In the genomic region with DNA sequence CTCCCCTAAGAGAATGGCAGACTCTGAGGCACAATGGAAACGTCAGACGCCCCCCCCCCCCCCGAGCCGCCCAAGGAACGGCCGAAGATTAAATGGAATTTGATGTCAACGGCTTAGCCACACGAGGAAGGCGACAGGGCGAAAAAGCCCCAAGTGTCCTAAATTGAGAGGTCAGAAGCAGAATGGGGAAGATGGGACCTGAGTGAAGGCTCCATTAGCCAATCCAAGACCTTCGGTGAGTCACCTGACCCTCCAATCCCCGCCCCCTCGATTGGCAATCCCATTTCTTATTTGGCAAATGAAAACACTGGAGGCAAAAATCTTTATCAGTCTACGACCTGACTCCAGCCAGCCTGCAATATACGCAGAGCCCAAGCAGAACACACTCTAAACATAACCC, we compare ENCODE assay signal across 9 mouse cellular contexts. TPM values are rescaled to one million over a fixed set of nuclear protein-coding genes. Genes with fewer than 3 reads are reported as not detected.
DNase-seq lines count a peak whose midpoint lies in the region; ATAC-seq and TF ChIP-seq lines count a peak whose summit lies in the region.
"Had no signal": no experiment of that assay in that cellular context is flagged by ENCODE, and none has a peak within 500 bp of the region (broad histone marks: within the 10 kb centered on the region; RNA-seq: fewer than 3 reads in every experiment).

No protein-coding gene starts in this region.

- no peak for TF ChIP-seq EP300 in MEL (IDR thresholded peaks at IDR 0.05; ENCODE audit: low read depth in 1 of 2, low read length in 2 of 2)

- no peak for ATAC-seq in embryonic facial prominence, embryonic 13.5 days (ENCODE audit: insufficient number of reproducible peaks, insufficient read depth, low FRiP score, low TSS enrichment, low read depth)
- ATAC-seq in liver, embryonic 11.5 days (replicated peaks; ENCODE audit: low FRiP score), result no peak
- ATAC-seq in megakaryocyte, adult 5-6 weeks (ENCODE audit: poor library complexity, severe bottlenecking), result no peak

- peaks cover 0 to 5% of the 10 kb centered on the region in 2 experiments; a peak in 2 of 4 replicates for H3K4me1 ChIP-seq in MEL (ENCODE audit: control insufficient read depth in 1 of 2, insufficient read depth in 2 of 2, low read length in 2 of 2)
- peaks cover 43% of the 10 kb centered on the region for H3K4me1 ChIP-seq in embryonic facial prominence, embryonic 13.5 days
- peaks cover 21% of the 10 kb centered on the region for H3K4me1 ChIP-seq in liver, embryonic 11.5 days (replicated peaks; ENCODE audit: control insufficient read depth, insufficient read depth, low read length)

- no peak overlapping the region for H3K9ac ChIP-seq in MEL (ENCODE audit: control insufficient read depth, low read depth, low read length, poor library complexity, severe bottlenecking)
- H3K9ac ChIP-seq in embryonic facial prominence, embryonic 13.5 days, result no peak overlapping the region
- H3K9ac ChIP-seq in liver, embryonic 11.5 days (ENCODE audit: low read depth, low read length), result no peak overlapping the region
- H3K9ac ChIP-seq: liver, embryonic 14.5 days had no signal

- H3K9me3 ChIP-seq in MEL (replicated peaks; ENCODE audit: insufficient read depth, low read length), result no peaks in the 10 kb centered on the region
- no peaks in the 10 kb centered on the region for H3K9me3 ChIP-seq in embryonic facial prominence, embryonic 13.5 days
- H3K9me3 ChIP-seq in liver, embryonic 11.5 days (ENCODE audit: control insufficient read depth, low read length), result no peaks in the 10 kb centered on the region

- no peak for TF ChIP-seq POLR2A in MEL (IDR thresholded peaks at IDR 0.05; ENCODE audit: control insufficient read depth in 1 of 2, insufficient read depth in 1 of 2, low read depth in 1 of 2, low read length in 2 of 2, poor library complexity in 1 of 2)

- no peaks in the 10 kb centered on the region for H3K79me2 ChIP-seq in MEL (ENCODE audit: control insufficient read depth, insufficient read depth, low read length, poor library complexity)

- peak; percentile 56 for DNase-seq in adrenal gland, postnatal 10 days
- DNase-seq in adrenal gland, adult (ENCODE audit: inconsistent age in 2 of 2, low spot score in 1 of 2), result no peak
- no peak for DNase-seq in MEL (ENCODE audit: low read depth, low spot score)
- peak; percentile 61 for DNase-seq in heart, postnatal 25 days (ENCODE audit: low spot score)
- DNase-seq in liver, embryonic 11.5 days (ENCODE audit: low spot score), result no peak
- DNase-seq in splenic B cell, adult 2 months (ENCODE audit: low read depth, low spot score), result peak; percentile 23

- WGBS in embryonic facial prominence, embryonic 13.5 days, result 19% methylated on average over 15 of the region's 15 CpGs
- WGBS in liver, embryonic 11.5 days, result 34% methylated on average over 15 of the region's 15 CpGs

- no peaks in the 10 kb centered on the region for H3K27me3 ChIP-seq in MEL (ENCODE audit: control insufficient read depth in 1 of 2, insufficient read depth in 2 of 2, low read length in 2 of 2)
- peaks cover 35% of the 10 kb centered on the region for H3K27me3 ChIP-seq in embryonic facial prominence, embryonic 13.5 days
- H3K27me3 ChIP-seq in liver, embryonic 11.5 days (replicated peaks; ENCODE audit: control insufficient read depth, insufficient read depth, low read length), result peaks cover 19% of the 10 kb centered on the region
- no peaks in the 10 kb centered on the region for H3K27me3 ChIP-seq in splenic B cell, adult 2 months (ENCODE audit: control insufficient read depth, insufficient read depth, low read length, poor library complexity, severe bottlenecking)

- no peak overlapping the region for H3K4me3 ChIP-seq in MEL (ENCODE audit: control insufficient read depth in 1 of 2, insufficient read depth in 1 of 2, low read depth in 2 of 2, low read length in 2 of 2)
- H3K4me3 ChIP-seq in embryonic facial prominence, embryonic 13.5 days, result no peak overlapping the region
- no peak overlapping the region for H3K4me3 ChIP-seq in liver, embryonic 11.5 days (ENCODE audit: low read depth, low read length)

- no peak overlapping the region for H3K27ac ChIP-seq in MEL (ENCODE audit: control insufficient read depth, low read depth, low read length)
- H3K27ac ChIP-seq in embryonic facial prominence, embryonic 13.5 days, result no peak overlapping the region
- H3K27ac ChIP-seq in liver, embryonic 11.5 days (ENCODE audit: low read depth, low read length), result no peak overlapping the region
- H3K27ac ChIP-seq: liver, embryonic 14.5 days had no signal

- intact Hi-C loops in heart, postnatal 25 days (cut with DNase I), result loop anchor here (5.0 kb wide), 2 partner anchors 163 to 207 kb away; partner anchors contain the start of gene Cox6a1

- no peaks in the 10 kb centered on the region; a peak in 1 of 4 replicates for H3K36me3 ChIP-seq in MEL (ENCODE audit: control insufficient read depth in 1 of 2, insufficient read depth in 2 of 2, low read length in 2 of 2)
- no peaks in the 10 kb centered on the region for H3K36me3 ChIP-seq in embryonic facial prominence, embryonic 13.5 days
- no peaks in the 10 kb centered on the region for H3K36me3 ChIP-seq in liver, embryonic 11.5 days (ENCODE audit: control insufficient read depth, insufficient read depth, low read length)
- H3K36me3 ChIP-seq in splenic B cell, adult 2 months (ENCODE audit: control insufficient read depth, insufficient read depth, low read length, poor library complexity, severe bottlenecking), result no peaks in the 10 kb centered on the region

- H3K4me2 ChIP-seq in embryonic facial prominence, embryonic 13.5 days, result peak overlapping the region; percentile 42
- peak overlapping the region; percentile 22; the same call in 1 of the 2 replicates for H3K4me2 ChIP-seq in liver, embryonic 11.5 days

- TF ChIP-seq CTCF in MEL (IDR thresholded peaks at IDR 0.05 in 2 of 3, conservative IDR thresholded peaks at IDR 0.05 in 1 of 3; ENCODE audit: control insufficient read depth in 1 of 3, insufficient read depth in 1 of 3, low read depth in 2 of 3, low read length in 3 of 3, poor library complexity in 1 of 3, severe bottlenecking in 1 of 3), result no peak

- no peak for TF ChIP-seq RAD21 in MEL (IDR thresholded peaks at IDR 0.05; ENCODE audit: low read depth, low read length)

TF ChIP-seq in MEL, 35 proteins besides CTCF, POLR2A, EP300 and RAD21:
- peak; percentile 79 for TF ChIP-seq USF1 (IDR thresholded peaks at IDR 0.05; ENCODE audit: low read depth, low read length)
- no peak for TF ChIP-seq HCFC1 (IDR thresholded peaks at IDR 0.05; ENCODE audit: low read depth, low read length)
- no peak for TF ChIP-seq BHLHE40 (IDR thresholded peaks at IDR 0.05; ENCODE audit: borderline replicate concordance, low read depth, low read length)
- TF ChIP-seq E2F4 (IDR thresholded peaks at IDR 0.05; ENCODE audit: borderline replicate concordance, low read depth, low read length), result no peak
- TF ChIP-seq ZNF384 (IDR thresholded peaks at IDR 0.05; ENCODE audit: low read depth, low read length), result no peak
- no peak for TF ChIP-seq MAFK (IDR thresholded peaks at IDR 0.05; ENCODE audit: borderline replicate concordance, low read depth, low read length)

RNA-seq across cellular contexts. Expression of gene Cabp1, which starts 9.5 kb away (rescaled TPM):
- total RNA-seq in adrenal gland, postnatal 10 days (2021), result 1 to 10 TPM; 4.1 to 4.4 TPM
- total RNA-seq in MEL (2012; rRNA removed), result 0.35 and 0.52 TPM in 2 replicates
- 1 to 10 TPM in 1 of 2 experiments, not detected in 1; 1.7 TPM for polyA plus RNA-seq in MEL (2012; ENCODE audit: insufficient read depth in 1 of 2, insufficient read length in 2 of 2, low read depth in 1 of 2, low replicate concordance in 2 of 2, missing spikeins in 1 of 2)
- 1.3 and 2.0 TPM in 2 replicates for polyA plus RNA-seq in embryonic facial prominence, embryonic 13.5 days (2015; fragmentation: Nextera tagmentation; extraction: Ambion mirVana)
- total RNA-seq in heart, postnatal 25 days (2021), result 1 to 10 TPM; 2.7 to 3.0 TPM
- polyA plus RNA-seq in liver, embryonic 11.5 days (2014; fragmentation: Nextera tagmentation; extraction: Ambion mirVana), result 0.89 and 1.4 TPM in 2 replicates
- not detected in 2 replicates for total RNA-seq in megakaryocyte, adult 5-6 weeks (2015)
- total RNA-seq in megakaryocyte, adult 5-6 weeks (2017), result not detected in 2 replicates

RNA-seq across cellular contexts. Expression of gene Mlec, which starts 26.7 kb away (rescaled TPM):
- 100 to 1,000 TPM; 160 to 163 TPM for total RNA-seq in adrenal gland, postnatal 10 days (2021)
- total RNA-seq in MEL (2012; rRNA removed), result 146 and 167 TPM in 2 replicates
- polyA plus RNA-seq in MEL (2012; ENCODE audit: insufficient read depth in 1 of 2, insufficient read length in 2 of 2, low read depth in 1 of 2, low replicate concordance in 2 of 2, missing spikeins in 1 of 2), result 100 to 1,000 TPM in 1 of 2 experiments, not detected in 1; 156 TPM
- 73.4 and 79.0 TPM in 2 replicates for polyA plus RNA-seq in embryonic facial prominence, embryonic 13.5 days (2015; fragmentation: Nextera tagmentation; extraction: Ambion mirVana)
- 10 to 100 TPM; 74.6 to 75.8 TPM for total RNA-seq in heart, postnatal 25 days (2021)
- 56.2 and 59.5 TPM in 2 replicates for polyA plus RNA-seq in liver, embryonic 11.5 days (2014; fragmentation: Nextera tagmentation; extraction: Ambion mirVana)
- 76.4 and 97.7 TPM in 2 replicates for total RNA-seq in megakaryocyte, adult 5-6 weeks (2015)
- total RNA-seq in megakaryocyte, adult 5-6 weeks (2017), result 117 and 118 TPM in 2 replicates

RNA-seq across cellular contexts. Expression of gene Unc119b, which starts 50.0 kb away (rescaled TPM):
- total RNA-seq in adrenal gland, postnatal 10 days (2021), result 10 to 100 TPM; 31.8 to 34.1 TPM
- 15.8 and 18.6 TPM in 2 replicates for total RNA-seq in MEL (2012; rRNA removed)
- polyA plus RNA-seq in MEL (2012; ENCODE audit: insufficient read depth in 1 of 2, insufficient read length in 2 of 2, low read depth in 1 of 2, low replicate concordance in 2 of 2, missing spikeins in 1 of 2), result 10 to 100 TPM in 1 of 2 experiments, not detected in 1; 25.7 TPM
- polyA plus RNA-seq in embryonic facial prominence, embryonic 13.5 days (2015; fragmentation: Nextera tagmentation; extraction: Ambion mirVana), result 43.5 and 44.4 TPM in 2 replicates
- 10 to 100 TPM; 18.9 to 21.9 TPM for total RNA-seq in heart, postnatal 25 days (2021)
- polyA plus RNA-seq in liver, embryonic 11.5 days (2014; fragmentation: Nextera tagmentation; extraction: Ambion mirVana), result 26.8 and 27.3 TPM in 2 replicates
- total RNA-seq in megakaryocyte, adult 5-6 weeks (2015), result 12.5 and 14.0 TPM in 2 replicates
- total RNA-seq in megakaryocyte, adult 5-6 weeks (2017), result 13.3 and 19.9 TPM in 2 replicates

RNA-seq across cellular contexts. Expression of gene Pop5, which starts 50.9 kb away (rescaled TPM):
- total RNA-seq in adrenal gland, postnatal 10 days (2021), result 10 to 100 TPM; 86.6 to 97.6 TPM
- 166 and 208 TPM in 2 replicates for total RNA-seq in MEL (2012; rRNA removed)
- polyA plus RNA-seq in MEL (2012; ENCODE audit: insufficient read depth in 1 of 2, insufficient read length in 2 of 2, low read depth in 1 of 2, low replicate concordance in 2 of 2, missing spikeins in 1 of 2), result 100 to 1,000 TPM; 103 to 388 TPM
- 83.5 and 88.1 TPM in 2 replicates for polyA plus RNA-seq in embryonic facial prominence, embryonic 13.5 days (2015; fragmentation: Nextera tagmentation; extraction: Ambion mirVana)
- 10 to 100 TPM; 31.6 to 37.8 TPM for total RNA-seq in heart, postnatal 25 days (2021)
- polyA plus RNA-seq in liver, embryonic 11.5 days (2014; fragmentation: Nextera tagmentation; extraction: Ambion mirVana), result 171 and 181 TPM in 2 replicates
- 61.7 and 74.6 TPM in 2 replicates for total RNA-seq in megakaryocyte, adult 5-6 weeks (2015)
- 30.9 and 81.2 TPM in 2 replicates for total RNA-seq in megakaryocyte, adult 5-6 weeks (2017)

Comparison
In these comparisons a context has a peak if more than half of its experiments do, and no peak if none do; other contexts are left out.
1. DNase-seq: peak in adrenal gland, postnatal 10 days (single experiment), heart, postnatal 25 days (single experiment) and splenic B cell, adult 2 months (single experiment); none in adrenal gland, adult (0 of 2), MEL (single experiment) and liver, embryonic 11.5 days (single experiment).